Mouse (Mus musculus): Measurements from ENCODE around the gene Dpysl5.

The Dpysl5 gene

DNA sequence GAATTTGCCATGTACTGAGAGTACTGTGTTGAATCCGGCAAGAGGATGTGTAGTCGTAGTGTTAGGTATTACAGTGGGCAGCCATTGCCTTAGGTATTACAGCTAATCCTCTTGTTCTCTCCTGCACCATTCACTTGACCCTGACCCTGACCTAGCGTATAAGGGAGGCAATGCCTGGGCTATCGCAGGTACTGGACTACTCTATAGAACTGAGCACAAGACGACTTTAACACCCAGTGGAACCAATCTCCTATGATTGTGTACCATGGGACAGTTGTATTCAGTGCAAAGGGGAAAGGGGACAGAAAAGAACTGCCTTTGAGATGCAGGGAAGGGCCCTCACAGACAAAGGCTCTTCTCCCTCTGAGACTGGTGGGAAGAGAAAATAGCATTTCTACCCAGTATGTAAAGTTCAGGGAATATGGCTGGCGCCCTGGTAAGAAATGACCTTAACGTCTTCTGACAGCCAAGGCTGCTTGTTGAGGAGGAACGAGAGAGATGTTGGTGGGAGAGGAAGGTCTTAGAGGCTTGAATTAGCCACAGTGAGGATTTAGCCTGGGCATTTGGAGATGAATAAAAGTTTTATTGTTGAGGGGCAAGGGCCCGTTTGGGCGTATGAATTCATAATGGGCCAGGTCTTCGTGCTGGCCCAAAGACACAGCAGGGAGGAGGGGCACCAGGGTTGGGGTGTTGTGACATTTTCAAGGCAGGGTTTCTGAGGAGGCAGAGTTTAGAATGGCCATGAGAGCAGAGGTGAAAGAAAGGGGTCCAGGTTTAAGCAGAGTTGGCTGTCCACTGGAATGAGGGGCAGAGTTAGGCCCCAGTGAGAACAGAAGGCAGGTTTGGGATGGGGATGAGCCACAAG lies 113.0 kb downstream of the Dpysl5 start:
- no peak for DNase-seq

DNA sequence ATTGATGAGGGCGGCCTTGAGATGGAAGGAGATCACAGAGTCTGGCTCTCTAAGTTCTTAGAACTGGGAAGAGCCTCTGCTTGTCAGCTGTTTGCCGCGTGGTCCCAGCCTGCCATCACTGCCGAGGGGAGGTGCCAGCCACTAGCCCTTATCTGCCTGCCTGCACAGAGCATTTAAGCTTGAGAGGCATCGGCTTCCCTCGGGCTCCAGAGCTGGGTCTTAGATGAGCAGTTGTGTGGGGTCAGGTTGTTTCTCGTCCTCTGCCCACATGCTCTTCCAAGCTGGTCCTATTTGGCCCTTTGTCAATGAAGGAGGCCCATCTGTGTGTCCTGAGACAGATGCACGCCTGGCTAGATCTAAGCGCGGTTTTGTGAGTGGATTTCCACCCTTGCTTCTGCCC lies 113.8 kb downstream of the Dpysl5 start:
- no peak for DNase-seq

DNA sequence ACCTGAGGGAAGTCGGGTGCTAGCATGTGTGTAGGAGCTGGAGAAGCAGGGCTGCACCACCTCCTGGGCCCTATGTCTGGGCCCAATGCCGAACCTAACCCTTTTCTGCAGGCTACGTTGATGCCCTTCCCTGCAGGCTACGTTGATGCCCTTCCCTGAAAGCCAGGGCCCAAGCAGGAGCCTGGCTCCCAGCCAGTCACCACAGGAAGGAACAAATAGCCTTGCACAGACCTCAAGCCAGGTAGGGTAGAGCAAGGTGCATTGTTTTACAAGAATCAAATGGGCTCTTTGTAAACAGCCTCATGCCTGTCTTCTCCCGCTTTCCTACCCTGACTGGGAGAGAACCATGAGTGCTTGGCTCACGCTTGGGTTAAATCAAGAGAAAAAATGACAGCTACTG lies 114.5 kb downstream of the Dpysl5 start:
- no peak for DNase-seq

DNA sequence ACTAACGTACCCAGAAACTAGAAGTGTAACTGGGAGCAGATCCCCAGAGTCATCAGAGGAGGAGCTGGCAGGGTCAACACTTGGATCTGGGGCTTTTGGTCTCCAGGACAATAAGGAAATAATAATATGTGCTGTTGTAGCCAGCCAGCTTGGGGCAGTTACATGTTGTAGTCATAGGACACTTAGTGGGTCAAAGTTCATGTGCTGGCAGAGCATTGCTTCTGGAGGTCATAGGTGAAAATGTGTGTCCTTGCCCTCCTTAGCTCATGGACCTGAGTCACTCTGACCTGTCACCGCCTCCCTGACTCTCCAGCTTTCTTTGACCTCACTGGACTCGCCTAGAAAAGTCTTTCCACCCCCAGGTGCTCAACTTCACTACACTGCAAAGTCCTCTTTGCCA lies 122.1 kb downstream of the Dpysl5 start:
- peak; percentile 16 for DNase-seq

DNA sequence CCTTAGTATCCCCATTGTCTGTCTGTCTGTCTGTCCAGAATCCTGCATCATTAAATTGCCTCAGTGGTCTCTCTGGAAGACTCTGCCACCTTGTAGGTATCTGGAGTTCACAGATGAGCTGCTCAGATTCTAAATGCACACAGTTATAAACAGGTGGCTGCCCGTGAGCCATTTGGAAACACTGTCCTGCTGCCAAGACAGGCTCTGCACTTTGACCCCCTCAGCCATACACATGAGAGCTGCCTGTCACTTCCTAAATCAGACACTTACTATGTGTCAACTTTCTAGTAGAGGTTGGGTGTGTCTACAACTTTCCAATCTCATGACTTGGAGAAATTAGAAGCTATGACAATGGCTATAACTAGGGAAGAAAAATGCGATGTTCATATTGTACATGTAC lies 128.4 kb downstream of the Dpysl5 start:
- DNase-seq, result peak; percentile 20

DNA sequence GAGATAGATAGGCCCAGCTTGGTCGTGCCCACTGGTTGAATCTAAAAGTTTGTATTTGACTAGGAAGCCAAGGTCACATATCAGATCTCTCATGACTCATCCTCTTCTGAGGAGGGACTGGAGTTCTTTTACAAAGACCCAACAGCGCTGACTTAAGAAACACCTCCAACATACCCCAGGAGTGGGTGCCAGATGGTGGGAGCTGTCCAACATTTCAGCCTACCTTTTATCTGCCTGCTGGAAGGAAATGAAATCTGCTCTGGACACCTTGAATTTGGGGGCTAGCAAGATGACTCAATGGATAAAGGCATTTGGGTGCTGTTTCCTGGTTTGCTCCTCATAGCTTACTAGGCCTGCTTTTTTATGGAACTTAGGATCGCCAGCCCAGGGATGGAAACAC lies 130.5 kb downstream of the Dpysl5 start:
- DNase-seq, result no peak

Data from kidney, adult 18-20 months (tissue).